Mouse (Mus musculus): ENCODE data around the gene Msantd2.

The Msantd2 gene

GRCm38 (mm10) chr9:37541851-37542642 lies 52.9 kb downstream of the Msantd2 start:
- DNase-seq (ENCODE audit: low spot score) = no peak

GRCm38 (mm10) chr9:37543869-37544440 lies 54.8 kb downstream of the Msantd2 start:
- no peak for DNase-seq (ENCODE audit: low spot score)

GRCm38 (mm10) chr9:37544447-37545165 lies 55.5 kb downstream of the Msantd2 start:
- peak; percentile 57 for DNase-seq (ENCODE audit: low spot score)

GRCm38 (mm10) chr9:37545166-37545610 lies 56.1 kb downstream of the Msantd2 start:
- DNase-seq (ENCODE audit: low spot score) = no peak

GRCm38 (mm10) chr9:37545847-37546452 lies 56.8 kb downstream of the Msantd2 start:
- DNase-seq (ENCODE audit: low spot score) = no peak

GRCm38 (mm10) chr9:37546889-37547288 lies 57.8 kb downstream of the Msantd2 start:
- DNase-seq (ENCODE audit: low spot score) = peak; percentile 9

GRCm38 (mm10) chr9:37550435-37550834 lies 61.3 kb downstream of the Msantd2 start:
- no peak for DNase-seq (ENCODE audit: low spot score)

- no peak for DNase-seq (ENCODE audit: low spot score)
These were observed 62.8 kb downstream of the Msantd2 start for GRCm38 (mm10) chr9:37551751-37552531.

GRCm38 (mm10) chr9:37552536-37553293 lies 63.6 kb downstream of the Msantd2 start, which contains the start of gene Nrgn:
TSS of gene Nrgn (minus strand) at chr9:37552904.
- DNase-seq (ENCODE audit: low spot score) = no peak

- no peak for DNase-seq (ENCODE audit: low spot score)
These were observed 65.2 kb downstream of the Msantd2 start for GRCm38 (mm10) chr9:37554279-37554678.

- no peak for DNase-seq (ENCODE audit: low spot score)
These were observed 66.0 kb downstream of the Msantd2 start, which contains the start of gene Siae for GRCm38 (mm10) chr9:37554838-37555748. TSS of gene Siae (plus strand) at chr9:37555698.

GRCm38 (mm10) chr9:37556366-37556765 lies 67.2 kb downstream of the Msantd2 start:
- DNase-seq (ENCODE audit: low spot score) = no peak

GRCm38 (mm10) chr9:37560617-37561016 lies 71.5 kb downstream of the Msantd2 start:
- DNase-seq (ENCODE audit: low spot score) = no peak

GRCm38 (mm10) chr9:37563805-37564204 lies 74.7 kb downstream of the Msantd2 start:
- DNase-seq (ENCODE audit: low spot score) = no peak

- DNase-seq (ENCODE audit: low spot score) = no peak
These were observed 77.9 kb downstream of the Msantd2 start for GRCm38 (mm10) chr9:37567019-37567418.

- DNase-seq (ENCODE audit: low spot score) = no peak
These were observed 78.3 kb downstream of the Msantd2 start for GRCm38 (mm10) chr9:37567454-37567853.

GRCm38 (mm10) chr9:37567892-37568604 lies 78.9 kb downstream of the Msantd2 start:
- peak; percentile 9 for DNase-seq (ENCODE audit: low spot score)

- no peak for DNase-seq (ENCODE audit: low spot score)
These were observed 79.6 kb downstream of the Msantd2 start for GRCm38 (mm10) chr9:37568605-37569214.

All from adipocyte (in vitro differentiated cells).